Mouse (Mus musculus) hematopoietic stem cell, adult 5-6 weeks (primary cell): Measurements from ENCODE around the gene Zcchc7. TPM values are rescaled to one million over a fixed set of nuclear protein-coding genes. Genes with fewer than 3 reads are reported as not detected.

Experiments
- ATAC-seq, 2 experiments: fragments of 125-278 bp in 1 of 2; replicated peaks in 1 of 2; 2 replicates each; pipeline ENCODE4 v1.8.0; 2016 to 2017; ENCODE audit warnings: inconsistent platforms in 2 of 2, mild to moderate bottlenecking in 2 of 2, moderate number of reproducible peaks in 2 of 2, low read depth in 1 of 2, moderate TSS enrichment in 1 of 2; ENCODE audit not compliant: low FRiP score in 2 of 2, poor library complexity in 2 of 2, severe bottlenecking in 2 of 2, insufficient read depth in 1 of 2, low TSS enrichment in 1 of 2
- total RNA-seq: library from RNA; stranded (forward); fragments of 172-1452, 232-1000 nt; gene quantifications from 2 replicates; pipeline ENCODE4 v1.2.3, GENCODE M21; 2017

Gene Zcchc7
- total RNA-seq, result 145 and 223 TPM in 2 replicates

- peak; percentile 43 to 54 for ATAC-seq
Measured at GRCm38 (mm10) chr4:44755553-44756133, at the start of gene Zcchc7. TSS of gene Zcchc7 (plus strand) at chr4:44755877.

- ATAC-seq, result no peak
Measured at GRCm38 (mm10) chr4:44705967-44706366, 49.7 kb upstream of the Zcchc7 start.

- ATAC-seq, result no peak
Measured at GRCm38 (mm10) chr4:44706865-44707264, 48.8 kb upstream of the Zcchc7 start.

DNA sequence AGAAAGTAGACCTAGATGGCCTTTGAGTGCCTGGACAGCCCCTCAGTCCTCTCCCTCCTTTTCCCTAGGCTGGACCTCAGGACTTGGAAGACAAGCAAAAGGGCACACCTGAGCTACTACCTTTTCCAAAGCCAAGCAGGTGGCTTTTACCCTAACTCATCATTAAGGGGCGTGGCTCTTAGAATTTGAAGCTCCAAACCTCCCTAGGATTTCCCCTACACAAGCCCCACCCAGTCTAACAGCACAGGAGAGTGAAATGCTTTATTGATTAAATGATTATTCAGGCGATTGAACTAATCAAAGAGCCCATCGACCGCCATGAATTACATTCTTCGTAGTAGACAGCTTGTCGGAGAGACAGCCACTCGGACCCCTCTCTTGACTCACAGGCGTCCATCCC lies 47.4 kb upstream of the Zcchc7 start:
- no peak for ATAC-seq

DNA sequence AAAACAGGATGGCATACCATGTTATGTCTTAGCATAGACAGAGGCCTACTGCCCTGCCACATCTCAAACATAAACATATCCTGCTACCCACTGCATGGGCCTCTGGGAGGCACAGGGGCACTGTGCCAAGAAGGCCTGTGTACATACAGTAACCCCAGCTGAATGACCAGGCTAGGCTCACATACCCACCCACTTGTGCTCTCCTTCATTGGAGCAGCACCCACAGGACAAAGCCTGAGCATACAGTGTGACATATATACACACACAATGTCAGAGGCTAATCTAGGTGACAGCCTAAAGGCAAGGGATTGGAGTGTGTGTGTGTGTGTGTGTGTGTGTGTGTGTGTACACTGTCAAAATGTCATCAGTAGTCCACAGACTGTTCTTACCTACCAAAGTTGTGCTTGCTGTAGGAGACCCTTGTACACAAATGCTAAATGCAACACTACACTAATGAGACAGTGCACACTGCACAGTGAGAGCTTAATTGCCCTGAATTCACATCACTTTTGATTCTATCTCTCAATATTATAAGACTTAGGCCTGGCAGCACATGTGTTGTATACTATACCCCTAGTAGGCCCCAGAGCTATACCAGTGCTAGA lies 46.5 kb upstream of the Zcchc7 start:
- ATAC-seq, result no peak

- ATAC-seq, result no peak
Measured at GRCm38 (mm10) chr4:44709740-44710700, 45.7 kb upstream of the Zcchc7 start, which contains the start of gene Pax5. TSS of gene Pax5 (minus strand) at chr4:44710487.

- ATAC-seq, result no peak
Measured at GRCm38 (mm10) chr4:44710701-44711097, 45.0 kb upstream of the Zcchc7 start.

DNA sequence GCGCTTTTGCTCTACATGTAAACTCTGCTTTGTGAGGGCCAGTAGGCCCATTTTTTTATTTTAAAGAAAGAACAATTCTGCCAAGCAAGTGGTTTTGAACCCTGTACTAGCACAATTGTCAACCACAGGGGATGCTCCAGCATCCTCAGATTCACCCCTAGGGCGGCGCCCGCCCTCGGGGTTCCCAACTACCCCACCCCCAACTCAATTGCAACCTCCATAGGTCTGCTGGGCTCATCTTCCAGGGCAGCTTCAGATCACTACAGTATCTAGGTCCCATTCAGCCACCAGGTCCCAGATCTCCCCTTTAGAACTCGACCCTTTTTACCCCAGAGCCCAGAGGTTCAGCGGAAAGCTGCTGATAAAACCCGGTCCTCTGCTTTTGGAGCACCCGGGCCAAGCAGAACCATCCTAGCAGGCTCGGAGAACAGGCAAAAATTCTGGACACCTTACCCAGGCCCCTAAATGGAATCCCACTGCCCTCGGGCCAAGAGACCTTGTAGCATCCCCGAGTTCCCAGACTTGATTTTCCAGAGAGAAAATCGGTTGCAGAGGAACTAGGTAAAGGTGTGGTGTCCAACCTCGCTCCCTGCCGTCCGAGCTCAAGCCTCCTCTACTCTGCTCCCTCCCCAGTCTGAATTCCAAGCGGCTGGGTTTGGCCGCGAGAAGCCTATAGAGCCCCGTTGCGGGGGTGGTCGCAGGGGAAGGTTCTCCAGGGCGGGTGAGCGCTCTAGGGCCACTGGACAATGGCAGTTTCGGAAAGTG lies 44.4 kb upstream of the Zcchc7 start:
- ATAC-seq, result no peak

DNA sequence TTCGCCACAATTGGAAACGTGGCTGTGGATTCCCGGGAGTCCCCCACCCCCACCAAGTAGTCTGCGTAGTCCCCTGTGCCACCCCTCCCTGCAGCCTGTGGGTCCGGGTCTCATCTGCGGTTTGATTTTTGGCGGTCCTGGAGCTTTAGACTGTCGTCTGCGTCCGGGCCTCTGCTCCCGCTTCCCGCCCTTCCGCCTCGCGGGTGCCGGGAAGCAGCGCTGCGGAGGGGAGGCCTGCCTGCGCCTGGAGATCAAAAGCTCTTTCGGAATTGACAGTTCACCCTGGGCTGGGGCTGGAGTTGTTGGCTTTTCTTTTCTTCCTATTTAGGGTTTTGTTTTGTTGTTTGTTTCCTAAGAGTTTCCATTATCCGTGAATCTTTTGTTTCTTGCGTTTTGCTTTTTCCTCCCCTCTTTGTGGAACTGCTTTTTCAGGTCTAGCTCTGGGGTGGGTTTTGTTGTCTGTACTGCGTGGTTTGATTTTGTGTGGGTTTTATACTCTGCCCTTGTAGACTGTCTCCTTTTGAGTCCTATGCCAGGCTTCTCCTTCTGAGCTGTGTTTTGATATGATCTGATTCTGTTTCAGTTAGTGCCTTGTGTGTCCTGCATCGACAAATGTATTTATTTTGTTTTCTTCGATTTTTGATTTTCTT lies 43.5 kb upstream of the Zcchc7 start:
- no peak for ATAC-seq

GRCm38 (mm10) chr4:44712786-44713553 lies 42.7 kb upstream of the Zcchc7 start:
- peak in 1 of 2 experiments; percentile 18; a peak in 1 of 4 replicates for ATAC-seq

DNA sequence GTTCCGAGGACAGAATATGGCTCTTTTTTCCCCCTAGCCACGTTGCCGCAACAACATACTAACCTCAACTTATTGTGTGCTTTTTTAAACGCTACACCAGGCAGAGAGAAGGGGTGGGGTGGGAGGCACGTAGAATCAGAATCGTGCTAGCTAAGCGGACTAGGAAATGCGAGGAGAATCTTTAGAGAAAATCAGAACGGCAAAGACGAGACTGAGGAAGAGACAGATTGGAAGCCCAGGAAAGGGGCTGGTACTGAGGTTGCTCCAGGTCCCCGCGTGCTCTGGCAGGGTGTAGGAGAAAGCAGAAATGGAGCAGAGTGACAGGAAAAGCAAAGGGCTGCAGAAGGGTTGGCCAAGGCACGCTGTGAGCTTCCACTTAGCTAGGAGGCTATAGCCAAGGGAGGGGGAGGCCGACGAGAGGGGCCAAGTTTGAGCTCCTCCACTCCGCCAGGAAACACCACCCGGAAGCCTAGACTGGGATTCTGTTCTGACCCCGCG lies 42.1 kb upstream of the Zcchc7 start:
- 0 out of 4 replicates have a peak, but pooled peaks of 1 of the 2 experiments have one; percentile 17 for ATAC-seq

- ATAC-seq, result no peak
Measured at GRCm38 (mm10) chr4:44714111-44714621, 41.5 kb upstream of the Zcchc7 start.

- ATAC-seq, result no peak
Measured at GRCm38 (mm10) chr4:44715621-44716160, 40.0 kb upstream of the Zcchc7 start.

DNA sequence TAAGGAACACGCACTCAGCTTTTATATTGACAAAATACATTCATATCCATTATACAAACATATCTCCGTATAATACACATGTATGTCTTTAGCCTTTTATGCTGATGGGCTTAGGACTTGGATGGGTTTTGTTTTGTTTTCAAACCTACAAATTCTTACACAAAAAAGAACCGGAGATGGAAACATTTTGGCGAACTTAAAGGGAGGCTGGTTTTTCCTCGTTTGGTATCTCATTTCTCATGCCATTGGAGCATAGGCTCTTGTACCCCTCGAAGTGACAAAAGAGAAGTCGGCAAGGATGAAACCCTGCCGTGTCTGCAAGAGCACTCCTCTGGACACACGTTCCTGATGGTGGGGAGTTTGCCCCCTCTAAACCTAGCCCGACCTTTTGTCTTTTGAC lies 39.3 kb upstream of the Zcchc7 start:
- no peak for ATAC-seq

DNA sequence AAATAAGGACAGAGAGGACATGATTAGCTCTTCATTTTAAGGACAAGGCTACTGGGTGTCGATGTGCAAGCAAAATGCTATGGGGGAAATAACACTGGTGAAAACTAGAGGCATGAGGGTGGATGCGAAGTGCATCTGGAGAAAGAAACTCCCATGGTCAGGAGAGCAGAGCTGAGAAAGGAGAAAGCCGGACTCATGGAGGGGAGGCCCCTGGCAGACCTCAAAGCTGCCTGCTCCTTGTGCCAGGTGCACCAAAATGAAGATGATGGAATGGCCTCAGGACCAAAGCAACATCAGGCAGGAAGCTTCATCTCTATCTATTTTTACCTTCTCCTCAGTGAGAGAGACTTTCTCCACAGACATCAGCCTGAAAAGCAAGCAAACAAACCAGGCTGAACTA lies 38.0 kb upstream of the Zcchc7 start:
- ATAC-seq, result no peak

GRCm38 (mm10) chr4:44720046-44720445 lies 35.6 kb upstream of the Zcchc7 start:
- ATAC-seq, result no peak
